Mouse (Mus musculus) gastrocnemius, adult 2 months (tissue): ENCODE results near the gene Ghrh. TPM values are rescaled to one million over a fixed set of nuclear protein-coding genes. Genes with fewer than 3 reads are reported as not detected.

Experiments
- DNase-seq: peaks from one replicate; pipeline ENCODE4 v3.0.0; 2022
- H3K27ac ChIP-seq: fragments of 200-600 bp; 2 replicates; pipeline ENCODE4 v1.8.1; 2022; ENCODE audit warnings: mild to moderate bottlenecking
- H3K4me3 ChIP-seq: fragments of 200-600 bp; 2 replicates; pipeline ENCODE4 v1.8.1; 2022; ENCODE audit warnings: mild to moderate bottlenecking, moderate library complexity
- CTCF ChIP-seq: fragments of 200-600 bp; IDR thresholded peaks from 2 replicates; pipeline ENCODE4 v1.8.1; 2022; ENCODE audit warnings: antibody characterized with exemption, mild to moderate bottlenecking, moderate library complexity
- intact Hi-C: fragments of 180-260 bp; cut with DNase I; formaldehyde crosslinking; loops from one replicate; pipeline ENCODE4 v1.15.1; 2025
- total RNA-seq, 2 experiments: library from RNA; stranded (reverse); gene quantifications; 2 replicates each; pipeline ENCODE4 v1.2.3; 2021

The Ghrh gene
- total RNA-seq, 2 experiments from 2014 or later: not detected

GRCm38 (mm10) chr2:157371696-157372095, 24.4 kb upstream of the Ghrh start:
- peak overlapping the region; percentile 82 for H3K27ac ChIP-seq
- intact Hi-C loops: no loop called here
- DNase-seq: peak; percentile 48
- no peak overlapping the region for H3K4me3 ChIP-seq
- no peak for TF ChIP-seq CTCF

GRCm38 (mm10) chr2:157367991-157368390, 20.7 kb upstream of the Ghrh start:
- intact Hi-C loops: loop anchor here (2.0 kb wide), 1 partner anchor 91 kb away; no protein-coding TSS in a partner anchor

DNA sequence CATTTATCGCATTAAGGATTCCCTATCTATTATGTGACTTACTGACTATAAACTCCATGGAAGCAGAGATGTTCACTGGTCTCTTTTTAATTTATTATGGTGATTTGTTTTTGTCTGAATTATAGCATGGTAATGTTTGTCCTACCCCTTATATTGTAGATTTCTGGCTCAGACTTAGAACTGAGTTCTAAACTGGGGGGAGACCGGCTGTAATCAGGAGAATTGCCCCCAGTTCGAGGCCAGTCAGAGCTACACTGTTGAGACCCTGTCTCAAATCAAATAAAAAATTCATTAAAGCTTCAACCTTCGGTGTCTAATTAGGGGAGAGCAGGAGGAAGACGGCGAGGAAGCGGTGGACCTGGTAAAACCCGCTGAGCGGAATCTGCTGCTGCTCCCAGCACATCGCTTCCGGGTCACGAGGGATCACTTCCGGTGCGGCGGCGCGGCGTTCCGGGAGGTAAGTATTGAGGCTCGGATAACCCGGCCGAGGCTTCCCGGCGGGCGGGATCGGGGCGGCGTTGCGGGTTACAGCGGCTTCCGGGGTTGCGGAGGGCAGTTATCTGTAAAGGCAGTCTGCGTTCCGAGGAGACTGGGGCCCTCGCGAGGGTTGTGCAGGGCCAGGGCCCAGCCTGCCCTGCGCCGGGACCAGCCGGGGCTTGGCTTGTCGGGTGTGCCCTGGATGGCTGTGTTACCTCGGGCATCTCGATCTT, 20.0 kb upstream of the Ghrh start, which contains the start of gene Manbal:
Gene Manbal, plus strand, starts transcription at position 411 of the 710 bp plus-strand sequence.
- H3K27ac ChIP-seq: peak within 1 kb of the TSS; percentile 97
- intact Hi-C loops: loop anchor here (2.0 kb wide), 1 partner anchor 91 kb away; no protein-coding TSS in a partner anchor
- H3K4me3 ChIP-seq: peak within 1 kb of the TSS; percentile 86
- no peak for TF ChIP-seq CTCF
- peak; percentile 99 for DNase-seq

More at GRCm38 (mm10) chr2:157367991-157368390, 20.7 kb upstream of the Ghrh start:
- DNase-seq: no peak
- peak overlapping the region; percentile 97 for H3K27ac ChIP-seq
- peak overlapping the region; percentile 86 for H3K4me3 ChIP-seq
- no peak for TF ChIP-seq CTCF

DNA sequence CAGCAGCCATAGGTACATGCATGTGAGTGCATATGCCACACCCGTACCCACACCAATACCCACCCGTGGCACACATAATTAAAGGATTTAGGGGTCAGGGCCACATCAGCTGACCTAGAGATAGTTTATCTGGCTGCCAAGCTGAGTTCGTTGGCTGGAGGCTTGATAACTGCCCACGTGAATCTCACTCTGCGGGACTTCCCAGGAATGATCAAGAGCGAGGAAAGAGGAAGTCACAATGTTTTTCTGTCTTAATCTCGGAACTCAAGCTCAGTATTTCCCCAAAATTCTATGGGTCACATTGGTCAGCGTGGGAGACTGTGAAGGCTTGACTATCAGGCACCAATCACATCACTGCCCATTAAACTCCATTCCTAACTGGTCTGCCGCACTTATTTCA, 19.5 kb upstream of the Ghrh start:
- H3K4me3 ChIP-seq: peak overlapping the region; percentile 86
- intact Hi-C loops: loop anchor here (2.0 kb wide), 1 partner anchor 92 kb away; no protein-coding TSS in a partner anchor
- no peak for TF ChIP-seq CTCF

DNA sequence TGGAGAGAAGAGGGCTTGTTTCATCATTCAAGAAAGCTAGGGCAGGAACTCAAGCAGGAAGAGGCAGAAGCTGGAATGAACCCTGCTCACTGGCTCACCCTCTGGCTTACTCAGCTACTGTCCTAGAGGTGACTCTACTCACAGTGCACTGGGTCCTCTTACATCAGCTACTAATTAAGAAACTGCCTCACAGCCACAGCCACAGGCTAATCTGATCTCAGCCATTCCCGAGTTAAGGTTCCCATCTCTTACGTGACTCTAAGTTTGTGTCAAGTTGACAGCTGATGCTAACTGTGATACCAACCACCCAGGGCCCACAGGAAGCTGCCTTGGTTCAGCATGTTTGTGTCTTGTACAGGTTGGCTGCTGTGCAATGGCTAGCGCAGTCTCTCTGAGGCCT, 15.7 kb upstream of the Ghrh start:
- no peak for TF ChIP-seq CTCF
- no peak for DNase-seq
- Histone ChIP-seq H3K4me3 (no peak overlapping the region), H3K27ac (peak overlapping the region; percentile 54)
- intact Hi-C loops: no loop called here

More for the DNA sequence above, 19.5 kb upstream of the Ghrh start:
- no peak for DNase-seq
- H3K27ac ChIP-seq: peak overlapping the region; percentile 97

DNA sequence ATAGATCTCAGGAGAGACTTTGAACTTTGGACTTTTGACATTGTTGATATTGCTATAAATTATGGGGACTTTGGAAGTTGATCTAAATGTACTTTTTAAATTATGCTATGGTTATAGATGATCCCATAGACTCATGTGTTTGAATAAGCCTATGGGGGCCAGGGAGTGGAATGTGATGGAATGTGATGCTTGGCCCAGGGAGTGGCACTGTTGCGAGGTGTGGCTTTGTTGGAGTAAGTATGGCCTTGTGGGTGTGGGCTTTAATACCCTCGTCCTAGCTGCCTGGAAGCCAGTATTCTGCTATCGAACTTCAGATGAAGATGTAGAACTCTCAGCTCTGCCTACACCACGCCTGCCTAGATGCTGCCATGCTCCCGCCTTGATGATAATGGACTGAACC, 12.7 kb upstream of the Ghrh start:
- no peak for TF ChIP-seq CTCF
- no peak overlapping the region for H3K4me3 ChIP-seq
- DNase-seq: no peak
- H3K27ac ChIP-seq: no peak overlapping the region
- intact Hi-C loops: no loop called here

DNA sequence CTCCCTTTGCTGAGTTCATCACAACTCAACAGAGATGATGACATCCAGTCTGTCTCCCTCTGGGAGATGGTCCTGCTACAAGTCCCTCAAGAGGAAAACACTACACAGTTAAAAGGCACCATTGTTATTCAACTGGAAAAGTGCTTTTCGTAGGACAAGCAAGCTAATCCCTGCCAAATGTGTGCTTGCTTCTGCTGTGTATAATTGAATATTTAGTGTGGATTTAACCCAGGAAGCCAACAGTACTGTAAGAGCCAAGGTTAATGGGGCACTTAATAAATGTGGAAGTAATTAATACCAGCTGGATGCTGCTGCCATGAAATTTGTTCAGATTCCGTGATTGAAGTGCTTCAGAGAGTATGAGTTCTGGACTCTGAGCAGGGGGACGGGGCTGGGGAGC, 6.8 kb upstream of the Ghrh start:
- Histone ChIP-seq H3K4me3 (no peak overlapping the region), H3K27ac (no peak overlapping the region)
- DNase-seq: no peak
- no peak for TF ChIP-seq CTCF
- intact Hi-C loops: no loop called here

DNA sequence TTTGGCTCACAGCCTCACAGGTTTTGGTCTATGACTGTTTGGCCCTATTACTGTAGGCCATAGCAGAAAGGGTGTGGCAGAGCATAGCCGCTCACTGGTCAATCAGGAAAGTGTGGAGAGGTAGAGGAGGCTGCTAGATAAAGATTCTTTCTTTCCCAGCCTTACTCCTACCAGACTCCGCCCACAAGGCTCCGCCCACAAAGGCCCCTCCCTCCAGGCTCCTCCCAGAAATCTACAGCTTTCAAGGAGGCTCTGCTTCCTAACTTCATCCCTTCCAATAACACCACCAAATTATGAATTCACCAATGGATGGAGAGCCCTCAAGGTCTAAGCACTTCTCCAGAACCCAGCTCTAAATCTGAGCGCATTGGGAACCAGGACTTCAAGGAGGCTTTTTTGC, 5.9 kb upstream of the Ghrh start:
- intact Hi-C loops: no loop called here
- TF ChIP-seq CTCF: no peak
- Histone ChIP-seq H3K27ac (no peak overlapping the region), H3K4me3 (no peak overlapping the region)
- no peak for DNase-seq

DNA sequence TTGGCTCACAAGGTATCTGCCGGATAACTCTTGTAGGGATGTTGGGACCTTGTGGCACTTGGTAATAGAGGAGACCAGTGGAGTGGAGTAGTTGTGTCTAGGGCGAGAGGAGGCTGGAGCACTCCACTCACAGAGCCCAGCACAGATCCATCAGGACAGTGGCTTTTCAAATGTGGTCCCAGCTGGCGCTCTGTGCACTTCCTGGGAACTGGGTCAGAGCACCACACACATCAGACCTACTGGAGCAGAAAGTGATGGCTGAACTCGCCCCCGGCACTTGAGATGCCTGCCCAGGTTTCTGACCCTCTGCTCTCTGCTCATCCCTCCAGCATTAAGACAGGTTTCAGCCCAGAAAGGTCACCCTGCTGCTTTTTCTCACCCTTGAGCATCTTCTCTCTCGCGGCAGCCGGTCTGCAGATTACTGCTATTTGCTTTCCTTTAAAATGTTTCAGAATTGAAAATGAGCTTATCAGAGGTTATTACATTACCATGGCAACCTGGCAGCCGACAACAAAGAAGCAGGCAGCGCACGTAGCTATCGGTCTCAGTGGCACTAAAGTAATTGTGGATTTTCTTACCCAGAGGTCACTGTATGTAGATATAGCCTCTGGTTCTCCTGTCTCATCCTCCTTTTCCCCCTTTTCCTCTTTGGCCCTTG, 1.9 kb upstream of the Ghrh start:
- no peak overlapping the region for H3K27ac ChIP-seq
- intact Hi-C loops: no loop called here

GRCm38 (mm10) chr2:157343337-157343736, 4.0 kb downstream of the Ghrh start:
- H3K27ac ChIP-seq: no peak overlapping the region
- intact Hi-C loops: no loop called here
- DNase-seq: no peak
- H3K4me3 ChIP-seq: no peak overlapping the region
- TF ChIP-seq CTCF: no peak

More for the DNA sequence above, 1.9 kb upstream of the Ghrh start:
- TF ChIP-seq CTCF: no peak
- no peak for DNase-seq
- no peak overlapping the region for H3K4me3 ChIP-seq

DNA sequence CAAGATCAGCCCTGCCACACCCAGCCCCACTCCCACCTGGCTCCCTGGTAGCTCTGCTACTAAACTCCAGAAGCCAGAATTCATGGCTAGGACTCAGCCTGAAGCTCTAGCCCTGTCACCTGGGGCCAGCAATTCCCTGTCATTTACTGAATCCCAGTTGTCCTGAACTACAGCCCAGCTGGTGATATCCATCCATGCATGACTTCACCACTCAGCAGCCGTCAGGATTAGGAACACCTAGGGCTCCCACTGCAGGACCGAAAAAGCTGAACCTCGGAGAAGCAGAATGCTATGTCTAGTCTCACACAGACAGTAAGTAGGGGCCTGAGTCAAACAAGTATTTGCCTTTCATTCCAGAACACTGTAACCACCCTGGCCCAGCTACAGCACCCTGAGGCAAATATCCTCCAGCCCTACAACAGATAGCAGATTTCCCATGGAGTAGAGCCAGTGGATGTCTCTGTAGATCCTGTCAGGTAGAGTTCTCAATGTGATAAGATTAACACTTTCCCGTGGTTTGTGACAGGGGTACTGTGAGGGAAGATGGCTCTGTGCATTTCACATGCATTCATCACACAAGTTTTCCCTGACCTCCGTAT, 4.9 kb downstream of the Ghrh start:
- no peak overlapping the region for H3K27ac ChIP-seq
- intact Hi-C loops: no loop called here
- no peak for DNase-seq
- TF ChIP-seq CTCF: no peak
- no peak overlapping the region for H3K4me3 ChIP-seq

- peak; percentile 95 for TF ChIP-seq CTCF
- peak; percentile 73 for DNase-seq
These were observed 5.6 kb downstream of the Ghrh start for GRCm38 (mm10) chr2:157341554-157342270.

More at GRCm38 (mm10) chr2:157341554-157342270, 5.6 kb downstream of the Ghrh start:
- intact Hi-C loops: loop anchor here (1.0 kb wide), 2 partner anchors 116 to 230 kb away; partner anchors contain the start of gene Blcap
- Histone ChIP-seq H3K27ac (no peak overlapping the region), H3K4me3 (no peak overlapping the region)
